Mouse (Mus musculus): ENCODE measurements around the gene Trak1.

Gene Trak1

DNA sequence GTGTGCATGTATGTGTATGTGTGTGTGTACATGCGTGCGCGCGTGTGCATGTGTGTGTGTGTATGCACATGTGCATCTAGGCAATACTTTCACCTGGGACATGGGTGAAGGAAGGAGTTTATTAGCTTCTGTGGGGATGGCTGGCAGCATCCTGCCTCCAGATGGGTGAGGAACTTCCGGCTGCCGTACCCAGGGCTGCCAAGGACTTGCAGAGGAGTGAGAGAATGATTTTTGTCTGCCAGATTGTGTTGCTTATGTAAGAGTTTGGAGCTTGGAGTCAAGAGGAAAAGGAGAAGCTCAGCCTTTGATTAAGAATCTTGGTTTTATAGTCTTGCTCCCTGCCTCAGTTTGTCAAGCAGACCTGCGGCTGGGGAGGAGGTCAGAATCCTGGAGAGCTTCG, 208.0 kb downstream of the Trak1 start:
- DNase-seq, result no peak

DNA sequence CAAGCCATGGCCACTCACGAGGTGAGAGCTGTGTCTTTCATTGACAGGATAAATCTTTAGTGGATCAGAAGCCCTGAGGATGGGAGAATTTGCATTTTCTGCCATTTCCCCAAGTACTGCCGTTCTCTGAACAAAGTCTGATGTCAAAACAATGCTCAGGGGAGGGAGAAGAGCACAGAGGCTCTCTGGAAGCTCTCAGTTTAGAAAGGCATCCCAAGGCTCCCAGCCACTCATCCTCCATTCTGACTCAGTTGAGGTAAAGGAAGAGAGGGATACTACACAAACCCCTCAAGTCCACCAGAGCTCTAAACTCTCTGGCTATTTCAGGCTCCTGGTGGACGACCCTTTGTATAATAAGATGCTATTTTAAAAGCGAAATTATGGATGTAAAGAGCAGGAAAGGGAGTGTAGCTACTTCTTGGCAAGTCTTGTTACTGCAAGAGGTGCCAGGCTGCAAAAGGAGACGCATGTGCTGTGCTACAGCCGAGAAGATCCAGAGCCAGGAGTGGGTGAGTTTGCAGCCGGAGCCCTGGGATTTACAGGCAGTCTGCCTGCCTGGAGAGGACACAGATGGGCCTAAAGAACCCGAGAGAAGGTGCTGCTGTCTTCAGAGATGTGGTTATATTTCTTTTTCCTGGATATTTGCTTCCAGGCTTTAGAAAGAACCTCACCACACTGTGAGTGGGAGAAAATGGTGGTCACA, 209.3 kb downstream of the Trak1 start:
- DNase-seq, result no peak

DNA sequence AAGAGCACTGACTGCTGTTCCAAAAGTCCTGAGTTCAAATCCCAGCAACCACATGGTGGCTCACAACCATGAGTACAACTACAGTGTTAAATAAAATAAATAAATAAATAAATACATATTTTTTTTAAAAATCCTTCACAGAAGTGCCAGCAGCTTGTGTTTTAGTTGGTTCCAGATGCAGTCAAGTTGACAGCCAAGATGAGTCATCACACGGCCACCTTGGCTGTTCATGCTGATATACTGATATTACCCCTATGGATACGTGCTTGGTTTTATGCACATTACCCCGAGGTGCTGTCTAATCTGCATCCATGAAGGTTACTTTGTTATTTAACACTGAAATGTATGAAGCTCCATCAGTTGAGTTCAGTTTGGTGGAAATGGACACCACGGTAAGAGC, 214.6 kb downstream of the Trak1 start:
- DNase-seq, result no peak

DNA sequence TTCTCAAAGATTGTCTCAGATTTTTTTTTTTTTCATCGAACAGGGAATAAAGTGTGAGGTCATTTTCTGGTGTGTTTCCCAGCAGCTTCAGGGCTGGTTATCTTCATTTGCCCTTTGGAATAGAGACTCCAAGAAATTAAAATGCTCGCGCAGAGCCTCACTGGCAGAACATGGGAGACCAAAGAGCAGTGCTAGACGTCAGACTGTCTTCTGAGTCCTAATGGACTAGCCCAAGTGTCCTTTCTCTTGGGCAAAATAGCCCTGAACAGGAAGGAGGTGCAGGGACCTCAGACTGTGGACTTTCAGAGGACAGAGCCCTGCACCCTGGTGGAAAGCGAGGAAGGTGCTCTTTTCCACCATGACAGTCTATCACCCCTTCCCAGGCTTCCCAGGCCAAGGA, 217.2 kb downstream of the Trak1 start:
- no peak for DNase-seq

DNA sequence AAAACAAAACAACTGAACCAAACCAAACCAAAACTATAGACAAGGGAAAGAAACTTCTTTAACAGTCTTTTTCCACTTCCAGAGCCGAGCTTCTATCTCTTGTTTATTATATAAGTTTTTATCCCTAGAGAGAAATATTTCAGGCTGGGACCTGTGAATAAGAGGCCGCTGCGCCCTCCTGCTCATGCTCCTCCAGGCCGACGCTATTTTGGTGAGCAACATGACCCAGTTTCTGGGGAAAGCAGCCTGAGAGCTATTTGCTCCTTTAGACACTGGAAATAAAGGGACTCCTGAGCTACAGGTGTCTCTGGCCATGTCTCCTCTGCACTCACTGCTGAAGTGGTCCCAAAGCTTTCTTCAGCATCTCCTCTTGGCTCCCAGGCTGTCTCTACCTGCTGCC, 222.7 kb downstream of the Trak1 start:
- no peak for DNase-seq

All from liver (tissue).